15 mouse cellular contexts compared by ENCODE assay signal in genomic region chr6:97814191-97814590, GRCm38 (mm10).
"Had no signal": no experiment of that assay in that cellular context is flagged by ENCODE, and none has a peak within 500 bp of the region (broad histone marks: within the 10 kb centered on the region; RNA-seq: fewer than 3 reads in every experiment).

No protein-coding gene starts in this region.

- ATAC-seq: intestine, postnatal 0 days; liver, postnatal 0 days; midbrain, embryonic 13.5 days had no signal

- H3K27me3 ChIP-seq: liver, embryonic 13.5 days; midbrain, embryonic 13.5 days; neural tube, embryonic 15.5 days had no signal

- DNase-seq: kidney, adult 9 months; kidney, postnatal 36 days; liver, embryonic 13.5 days; liver, postnatal 0 days; right cerebral cortex, adult 18-20 months; right cerebral cortex, postnatal 25 days; spleen, adult 18-20 months; thymus, adult 18-20 months; thymus, postnatal 14 days had no signal

- H3K4me1 ChIP-seq: liver, embryonic 13.5 days; midbrain, embryonic 13.5 days; neural tube, embryonic 15.5 days had no signal

- H3K9ac ChIP-seq: liver, embryonic 13.5 days; liver, postnatal 0 days; midbrain, embryonic 13.5 days; neural tube, embryonic 15.5 days had no signal

- H3K27ac ChIP-seq: kidney, postnatal 0 days; limb, embryonic 10.5 days; liver, embryonic 13.5 days; midbrain, embryonic 13.5 days; neural tube, embryonic 15.5 days had no signal

- H3K36me3 ChIP-seq: limb, embryonic 10.5 days; liver, embryonic 13.5 days; midbrain, embryonic 13.5 days; neural tube, embryonic 15.5 days had no signal

- H3K4me2 ChIP-seq: liver, embryonic 13.5 days; midbrain, embryonic 13.5 days; neural tube, embryonic 15.5 days had no signal

- H3K4me3 ChIP-seq: limb, embryonic 10.5 days; liver, embryonic 13.5 days; midbrain, embryonic 13.5 days; myocyte; neural tube, embryonic 15.5 days had no signal

- H3K9me3 ChIP-seq: limb, embryonic 10.5 days; liver, embryonic 13.5 days; midbrain, embryonic 13.5 days; neural tube, embryonic 15.5 days had no signal
